ENCODE assay signal across 8 mouse cellular contexts in genomic region chr11:117780199-117780515, GRCm38 (mm10). TPM values are rescaled to one million over a fixed set of nuclear protein-coding genes. Genes with fewer than 3 reads are reported as not detected.
DNase-seq lines count a peak whose midpoint lies in the region; ATAC-seq and TF ChIP-seq lines count a peak whose summit lies in the region.

No protein-coding gene starts in this region.

- peaks cover 97% of the 10 kb centered on the region for H3K4me1 ChIP-seq in megakaryocyte, embryonic 14.5 days
- H3K4me1 ChIP-seq in erythroblast, embryonic 14.5 days (ENCODE audit: control insufficient read depth), result peaks cover 84% of the 10 kb centered on the region
- H3K4me1 ChIP-seq in limb, embryonic 14.5 days (ENCODE audit: control insufficient read depth, insufficient read depth, low read length), result peaks cover 35% of the 10 kb centered on the region
- peaks cover 48% of the 10 kb centered on the region for H3K4me1 ChIP-seq in stomach, embryonic 15.5 days

- no peak for TF ChIP-seq POLR2A in limb, embryonic 14.5 days (IDR thresholded peaks at IDR 0.05; ENCODE audit: borderline replicate concordance, extremely low read depth, insufficient read depth, insufficient read length)

- no peak for DNase-seq in limb, embryonic 14.5 days (ENCODE audit: low spot score)
- no peak for DNase-seq in gastrocnemius, adult 8-10 months (ENCODE audit: low spot score in 2 of 2)
- DNase-seq in kidney, postnatal 10 days, result no peak
- no peak for DNase-seq in cerebellum, adult 11 months

- H3K4me3 ChIP-seq in megakaryocyte, embryonic 14.5 days (replicated peaks), result peak overlapping the region; percentile 97
- H3K4me3 ChIP-seq in erythroblast, embryonic 14.5 days (replicated peaks), result peak overlapping the region; percentile 79
- peak overlapping the region; percentile 52 for H3K4me3 ChIP-seq in limb, embryonic 14.5 days (replicated peaks; ENCODE audit: low read length)
- H3K4me3 ChIP-seq in stomach, embryonic 15.5 days (replicated peaks), result peak overlapping the region; percentile 47

- peaks cover 58% of the 10 kb centered on the region for H3K36me3 ChIP-seq in megakaryocyte, embryonic 14.5 days (replicated peaks; ENCODE audit: low read length)
- peaks cover 70% of the 10 kb centered on the region for H3K36me3 ChIP-seq in erythroblast, embryonic 14.5 days (ENCODE audit: control insufficient read depth)
- peaks cover 17% of the 10 kb centered on the region for H3K36me3 ChIP-seq in limb, embryonic 14.5 days (ENCODE audit: control insufficient read depth, insufficient read depth, low read length)
- H3K36me3 ChIP-seq in stomach, embryonic 15.5 days, result no peaks in the 10 kb centered on the region

- no peaks in the 10 kb centered on the region for H3K9me3 ChIP-seq in megakaryocyte, embryonic 14.5 days
- no peaks in the 10 kb centered on the region for H3K9me3 ChIP-seq in erythroblast, embryonic 14.5 days (ENCODE audit: control insufficient read depth, low read length)
- H3K9me3 ChIP-seq in limb, embryonic 14.5 days (ENCODE audit: control insufficient read depth, low read length), result no peaks in the 10 kb centered on the region
- no peaks in the 10 kb centered on the region for H3K9me3 ChIP-seq in stomach, embryonic 15.5 days

- no peaks in the 10 kb centered on the region for H3K27me3 ChIP-seq in megakaryocyte, embryonic 14.5 days (replicated peaks)
- H3K27me3 ChIP-seq in erythroblast, embryonic 14.5 days (ENCODE audit: control insufficient read depth), result no peaks in the 10 kb centered on the region; the same call in 1 of the 2 replicates
- no peaks in the 10 kb centered on the region for H3K27me3 ChIP-seq in limb, embryonic 14.5 days (ENCODE audit: control insufficient read depth, insufficient read depth, low read length)
- H3K27me3 ChIP-seq in stomach, embryonic 15.5 days (replicated peaks), result no peaks in the 10 kb centered on the region

- no peak for ATAC-seq in megakaryocyte, adult 5-6 weeks (ENCODE audit: poor library complexity, severe bottlenecking)
- 0 out of 2 replicates have a peak, but pooled peaks have one; percentile 3 for ATAC-seq in limb, embryonic 14.5 days (ENCODE audit: low FRiP score, low read depth)
- ATAC-seq in stomach, embryonic 15.5 days (ENCODE audit: insufficient read depth, low FRiP score, low read depth), result no peak

- H3K9ac ChIP-seq in limb, embryonic 14.5 days (ENCODE audit: low read depth, low read length, severe bottlenecking), result peak overlapping the region; percentile 64
- peak overlapping the region; percentile 17 for H3K9ac ChIP-seq in stomach, embryonic 15.5 days

- H3K27ac ChIP-seq in limb, embryonic 14.5 days (replicated peaks; ENCODE audit: low read depth, low read length), result peak overlapping the region; percentile 72
- H3K27ac ChIP-seq in stomach, embryonic 15.5 days, result peak overlapping the region; percentile 94

- 1% methylated on average over 8 of the region's 17 CpGs for WGBS in limb, embryonic 14.5 days
- 3% methylated on average over 17 of the region's 17 CpGs for WGBS in stomach, embryonic 15.5 days

- H3K4me2 ChIP-seq in limb, embryonic 14.5 days (replicated peaks; ENCODE audit: low read depth, low read length, severe bottlenecking), result peak overlapping the region; percentile 98
- H3K4me2 ChIP-seq in stomach, embryonic 15.5 days, result peak overlapping the region; percentile 80

RNA-seq across cellular contexts. Expression of gene Tmc8, which starts 1.7 kb away (rescaled TPM):
- polyA plus RNA-seq in megakaryocyte, embryonic 14.5 days (2012; ENCODE audit: insufficient read depth, low replicate concordance), result 104 and 477 TPM in 2 replicates
- total RNA-seq in megakaryocyte, adult 5-6 weeks (2015), result 8.6 and 11.7 TPM in 2 replicates
- 4.3 and 7.4 TPM in 2 replicates for total RNA-seq in megakaryocyte, adult 5-6 weeks (2017)
- 39.5 and 54.7 TPM in 2 replicates for polyA plus RNA-seq in erythroblast, embryonic 14.5 days (2012)
- 3.1 and 4.6 TPM in 2 replicates for polyA plus RNA-seq in limb, embryonic 14.5 days (2012; rRNA removed)
- 1.1 and 1.2 TPM in 2 replicates for polyA plus RNA-seq in limb, embryonic 14.5 days (2014; fragmentation: Nextera tagmentation; extraction: Ambion mirVana)
- 4.1 and 5.4 TPM in 2 replicates for polyA plus RNA-seq in stomach, embryonic 15.5 days (2015; fragmentation: Nextera tagmentation; extraction: Ambion mirVana)
- total RNA-seq in gastrocnemius, adult 8-10 months (2022), result under 1 TPM; 0.38 to 0.89 (median 0.43) TPM

RNA-seq across cellular contexts. Expression of gene Tmc6, which starts 1.8 kb away (rescaled TPM):
- 78.2 and 118 TPM in 2 replicates for polyA plus RNA-seq in megakaryocyte, embryonic 14.5 days (2012; ENCODE audit: insufficient read depth, low replicate concordance)
- total RNA-seq in megakaryocyte, adult 5-6 weeks (2015), result 74.3 and 79.6 TPM in 2 replicates
- 17.4 and 18.5 TPM in 2 replicates for total RNA-seq in megakaryocyte, adult 5-6 weeks (2017)
- 61.5 and 62.4 TPM in 2 replicates for polyA plus RNA-seq in erythroblast, embryonic 14.5 days (2012)
- polyA plus RNA-seq in limb, embryonic 14.5 days (2012; rRNA removed), result 28.2 and 31.1 TPM in 2 replicates
- polyA plus RNA-seq in limb, embryonic 14.5 days (2014; fragmentation: Nextera tagmentation; extraction: Ambion mirVana), result 19.0 and 24.5 TPM in 2 replicates
- polyA plus RNA-seq in stomach, embryonic 15.5 days (2015; fragmentation: Nextera tagmentation; extraction: Ambion mirVana), result 28.3 and 29.4 TPM in 2 replicates
- 1 to 10 TPM; 2.4 to 6.4 (median 4.5) TPM for total RNA-seq in gastrocnemius, adult 8-10 months (2022)

RNA-seq across cellular contexts. Expression of gene 6030468B19Rik, which starts 17.3 kb away (rescaled TPM):
- 17.2 and 27.7 TPM in 2 replicates for polyA plus RNA-seq in megakaryocyte, embryonic 14.5 days (2012; ENCODE audit: insufficient read depth, low replicate concordance)
- total RNA-seq in megakaryocyte, adult 5-6 weeks (2015), result 0.60 TPM in 1 of 2 replicates, not detected in the other
- 0.53 TPM in 1 of 2 replicates, not detected in the other for total RNA-seq in megakaryocyte, adult 5-6 weeks (2017)
- polyA plus RNA-seq in erythroblast, embryonic 14.5 days (2012), result 202 and 213 TPM in 2 replicates
- 0.11 and 0.41 TPM in 2 replicates for polyA plus RNA-seq in limb, embryonic 14.5 days (2012; rRNA removed)
- not detected in 2 replicates for polyA plus RNA-seq in limb, embryonic 14.5 days (2014; fragmentation: Nextera tagmentation; extraction: Ambion mirVana)
- 2.0 and 7.2 TPM in 2 replicates for polyA plus RNA-seq in stomach, embryonic 15.5 days (2015; fragmentation: Nextera tagmentation; extraction: Ambion mirVana)
- not detected for total RNA-seq in gastrocnemius, adult 8-10 months (2022)

RNA-seq across cellular contexts. Expression of gene Gm20708, which starts 29.3 kb away (rescaled TPM):
- polyA plus RNA-seq in megakaryocyte, embryonic 14.5 days (2012; ENCODE audit: insufficient read depth, low replicate concordance), result not detected in 2 replicates
- 1.1 and 2.2 TPM in 2 replicates for total RNA-seq in megakaryocyte, adult 5-6 weeks (2015)
- 1.1 TPM in 1 of 2 replicates, not detected in the other for total RNA-seq in megakaryocyte, adult 5-6 weeks (2017)
- polyA plus RNA-seq in erythroblast, embryonic 14.5 days (2012), result 0.16 TPM in 2 replicates
- 0.17 and 0.62 TPM in 2 replicates for polyA plus RNA-seq in limb, embryonic 14.5 days (2012; rRNA removed)
- 0.59 and 0.92 TPM in 2 replicates for polyA plus RNA-seq in limb, embryonic 14.5 days (2014; fragmentation: Nextera tagmentation; extraction: Ambion mirVana)
- 0.53 and 1.3 TPM in 2 replicates for polyA plus RNA-seq in stomach, embryonic 15.5 days (2015; fragmentation: Nextera tagmentation; extraction: Ambion mirVana)
- total RNA-seq in gastrocnemius, adult 8-10 months (2022), result 1 to 10 TPM in 2 of 4 experiments, under 1 TPM in 1, not detected in 1; 0.46 to 1.2 (median 1.1) TPM

RNA-seq across cellular contexts. Expression of gene Syngr2, which starts 29.3 kb away (rescaled TPM):
- polyA plus RNA-seq in megakaryocyte, embryonic 14.5 days (2012; ENCODE audit: insufficient read depth, low replicate concordance), result 89.2 and 120 TPM in 2 replicates
- 225 and 241 TPM in 2 replicates for total RNA-seq in megakaryocyte, adult 5-6 weeks (2015)
- total RNA-seq in megakaryocyte, adult 5-6 weeks (2017), result 163 and 176 TPM in 2 replicates
- polyA plus RNA-seq in erythroblast, embryonic 14.5 days (2012), result 7.2 and 10.2 TPM in 2 replicates
- 41.4 and 58.5 TPM in 2 replicates for polyA plus RNA-seq in limb, embryonic 14.5 days (2012; rRNA removed)
- 68.3 and 75.8 TPM in 2 replicates for polyA plus RNA-seq in limb, embryonic 14.5 days (2014; fragmentation: Nextera tagmentation; extraction: Ambion mirVana)
- polyA plus RNA-seq in stomach, embryonic 15.5 days (2015; fragmentation: Nextera tagmentation; extraction: Ambion mirVana), result 132 and 137 TPM in 2 replicates
- total RNA-seq in gastrocnemius, adult 8-10 months (2022), result 100 to 1,000 TPM; 182 to 198 (median 184) TPM

Comparison
In these comparisons a context has a peak if more than half of its experiments do, and no peak if none do; other contexts are left out.
1. H3K4me3 ChIP-seq: peak in every context shown above with its lines; median percentile 97 in megakaryocyte, embryonic 14.5 days; 79 in erythroblast, embryonic 14.5 days; 52 in limb, embryonic 14.5 days; 47 in stomach, embryonic 15.5 days.